Mouse (Mus musculus) inflammation-experienced regulatory T-cells, adult 16 weeks (primary cell): ENCODE results near the gene Gm21304. TPM values are rescaled to one million over a fixed set of nuclear protein-coding genes. Genes with fewer than 3 reads are reported as not detected.

ENCODE experiments used
- polyA plus RNA-seq: library from polyadenylated mRNA; unstranded; fragments of 100-300 nt; shearing (Covaris generic); gene quantifications from one replicate; pipeline ENCODE4 v1.2.1, GENCODE M21; 2017

Gene Gm21304
- polyA plus RNA-seq, result not detected

DNA sequence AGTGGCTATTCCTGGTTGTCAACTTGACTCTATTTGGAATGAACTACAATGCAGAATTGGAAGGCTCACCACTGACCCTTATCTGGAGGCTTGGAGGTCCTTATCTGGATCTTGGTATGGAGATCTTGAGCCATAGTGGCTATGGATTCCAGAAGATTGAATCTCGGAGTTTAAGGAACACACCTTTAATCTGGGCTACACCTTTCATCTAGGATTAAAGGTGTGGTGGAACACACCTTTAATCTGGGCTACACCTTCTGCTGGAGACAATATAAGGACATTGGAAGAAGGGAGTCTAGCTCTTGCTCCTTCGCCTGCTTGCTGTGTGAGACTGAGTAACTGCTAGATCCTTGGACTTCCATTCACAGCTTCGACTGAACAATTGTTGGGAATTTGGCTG lies at the start of gene Gm21304:
Gene Gm21304 (plus strand): TSS at position 301 of the 400 bp plus-strand sequence.

DNA sequence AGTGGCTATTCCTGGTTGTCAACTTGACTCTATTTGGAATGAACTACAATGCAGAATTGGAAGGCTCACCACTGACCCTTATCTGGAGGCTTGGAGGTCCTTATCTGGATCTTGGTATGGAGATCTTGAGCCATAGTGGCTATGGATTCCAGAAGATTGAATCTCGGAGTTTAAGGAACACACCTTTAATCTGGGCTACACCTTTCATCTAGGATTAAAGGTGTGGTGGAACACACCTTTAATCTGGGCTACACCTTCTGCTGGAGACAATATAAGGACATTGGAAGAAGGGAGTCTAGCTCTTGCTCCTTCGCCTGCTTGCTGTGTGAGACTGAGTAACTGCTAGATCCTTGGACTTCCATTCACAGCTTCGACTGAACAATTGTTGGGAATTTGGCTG lies 25.6 kb upstream of the Gm21304 start, which contains the start of gene Gm21293:
Gene Gm21293 (plus strand): TSS at position 301 of the 400 bp plus-strand sequence.

DNA sequence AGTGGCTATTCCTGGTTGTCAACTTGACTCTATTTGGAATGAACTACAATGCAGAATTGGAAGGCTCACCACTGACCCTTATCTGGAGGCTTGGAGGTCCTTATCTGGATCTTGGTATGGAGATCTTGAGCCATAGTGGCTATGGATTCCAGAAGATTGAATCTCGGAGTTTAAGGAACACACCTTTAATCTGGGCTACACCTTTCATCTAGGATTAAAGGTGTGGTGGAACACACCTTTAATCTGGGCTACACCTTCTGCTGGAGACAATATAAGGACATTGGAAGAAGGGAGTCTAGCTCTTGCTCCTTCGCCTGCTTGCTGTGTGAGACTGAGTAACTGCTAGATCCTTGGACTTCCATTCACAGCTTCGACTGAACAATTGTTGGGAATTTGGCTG lies 17.1 kb upstream of the Gm21304 start, which contains the start of gene Gm6763:
Gene Gm6763 (plus strand): TSS at position 301 of the 400 bp plus-strand sequence.

DNA sequence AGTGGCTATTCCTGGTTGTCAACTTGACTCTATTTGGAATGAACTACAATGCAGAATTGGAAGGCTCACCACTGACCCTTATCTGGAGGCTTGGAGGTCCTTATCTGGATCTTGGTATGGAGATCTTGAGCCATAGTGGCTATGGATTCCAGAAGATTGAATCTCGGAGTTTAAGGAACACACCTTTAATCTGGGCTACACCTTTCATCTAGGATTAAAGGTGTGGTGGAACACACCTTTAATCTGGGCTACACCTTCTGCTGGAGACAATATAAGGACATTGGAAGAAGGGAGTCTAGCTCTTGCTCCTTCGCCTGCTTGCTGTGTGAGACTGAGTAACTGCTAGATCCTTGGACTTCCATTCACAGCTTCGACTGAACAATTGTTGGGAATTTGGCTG lies 8.6 kb upstream of the Gm21304 start, which contains the start of gene Gm8764:
Gene Gm8764 (plus strand): TSS at position 301 of the 400 bp plus-strand sequence.

DNA sequence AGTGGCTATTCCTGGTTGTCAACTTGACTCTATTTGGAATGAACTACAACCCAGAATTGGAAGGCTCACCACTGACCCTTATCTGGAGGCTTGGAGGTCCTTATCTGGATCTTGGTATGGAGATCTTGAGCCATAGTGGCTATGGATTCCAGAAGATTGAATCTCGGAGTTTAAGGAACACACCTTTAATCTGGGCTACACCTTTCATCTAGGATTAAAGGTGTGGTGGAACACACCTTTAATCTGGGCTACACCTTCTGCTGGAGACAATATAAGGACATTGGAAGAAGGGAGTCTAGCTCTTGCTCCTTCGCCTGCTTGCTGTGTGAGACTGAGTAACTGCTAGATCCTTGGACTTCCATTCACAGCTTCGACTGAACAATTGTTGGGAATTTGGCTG lies 8.4 kb downstream of the Gm21304 start, which contains the start of gene Gm21312:
Gene Gm21312 (plus strand): TSS at position 301 of the 400 bp plus-strand sequence.

DNA sequence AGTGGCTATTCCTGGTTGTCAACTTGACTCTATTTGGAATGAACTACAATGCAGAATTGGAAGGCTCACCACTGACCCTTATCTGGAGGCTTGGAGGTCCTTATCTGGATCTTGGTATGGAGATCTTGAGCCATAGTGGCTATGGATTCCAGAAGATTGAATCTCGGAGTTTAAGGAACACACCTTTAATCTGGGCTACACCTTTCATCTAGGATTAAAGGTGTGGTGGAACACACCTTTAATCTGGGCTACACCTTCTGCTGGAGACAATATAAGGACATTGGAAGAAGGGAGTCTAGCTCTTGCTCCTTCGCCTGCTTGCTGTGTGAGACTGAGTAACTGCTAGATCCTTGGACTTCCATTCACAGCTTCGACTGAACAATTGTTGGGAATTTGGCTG lies 16.9 kb downstream of the Gm21304 start, which contains the start of gene Gm20765:
Gene Gm20765 (plus strand): TSS at position 301 of the 400 bp plus-strand sequence.

DNA sequence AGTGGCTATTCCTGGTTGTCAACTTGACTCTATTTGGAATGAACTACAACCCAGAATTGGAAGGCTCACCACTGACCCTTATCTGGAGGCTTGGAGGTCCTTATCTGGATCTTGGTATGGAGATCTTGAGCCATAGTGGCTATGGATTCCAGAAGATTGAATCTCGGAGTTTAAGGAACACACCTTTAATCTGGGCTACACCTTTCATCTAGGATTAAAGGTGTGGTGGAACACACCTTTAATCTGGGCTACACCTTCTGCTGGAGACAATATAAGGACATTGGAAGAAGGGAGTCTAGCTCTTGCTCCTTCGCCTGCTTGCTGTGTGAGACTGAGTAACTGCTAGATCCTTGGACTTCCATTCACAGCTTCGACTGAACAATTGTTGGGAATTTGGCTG lies 25.4 kb downstream of the Gm21304 start, which contains the start of gene Gm4340:
Gene Gm4340 (plus strand): TSS at position 301 of the 400 bp plus-strand sequence.

Other genes starting within 250 kb of the Gm21304 start
- gene Gm21293, start 25.5 kb upstream of the Gm21304 start, polyA plus RNA-seq, result not detected
- not detected for gene Gm6763, start 17.0 kb upstream of the Gm21304 start, polyA plus RNA-seq
- not detected for gene Gm8764, start 8.5 kb upstream of the Gm21304 start, polyA plus RNA-seq
- gene Gm21312, start 8.5 kb downstream of the Gm21304 start, polyA plus RNA-seq, result not detected
- gene Gm20765, start 17.0 kb downstream of the Gm21304 start, polyA plus RNA-seq, result not detected
- not detected for gene Gm4340, start 25.5 kb downstream of the Gm21304 start, polyA plus RNA-seq